Mouse (Mus musculus): ENCODE results near the gene Xirp2. TPM values are rescaled to one million over a fixed set of nuclear protein-coding genes. Genes with fewer than 3 reads are reported as not detected.

Gene Xirp2
- total RNA-seq, 2 experiments from 2014 or later = 919 to 955 TPM

- intact Hi-C loops (cut with DNase I) = no loop called here
- no peak for DNase-seq
Measured at GRCm38 (mm10) chr2:67541957-67542696, 96.3 kb downstream of the Xirp2 start.

- no peak for DNase-seq
- intact Hi-C loops (cut with DNase I) = no loop called here
Measured at GRCm38 (mm10) chr2:67544426-67544825, 98.6 kb downstream of the Xirp2 start.

GRCm38 (mm10) chr2:67564851-67565479, 119.2 kb downstream of the Xirp2 start:
- intact Hi-C loops (cut with DNase I) = no loop called here

GRCm38 (mm10) chr2:67565480-67566331, 119.9 kb downstream of the Xirp2 start, which contains the start of gene B3galt1:
TSS of gene B3galt1 (plus strand) at chr2:67565871.
- intact Hi-C loops (cut with DNase I) = no loop called here
- peak; percentile 68 to 84 for DNase-seq

More at GRCm38 (mm10) chr2:67564851-67565479, 119.2 kb downstream of the Xirp2 start:
- DNase-seq = peak in 1 of 2 experiments; percentile 7

- DNase-seq = no peak
- intact Hi-C loops (cut with DNase I) = no loop called here
Measured at GRCm38 (mm10) chr2:67566566-67566965, 120.8 kb downstream of the Xirp2 start.

GRCm38 (mm10) chr2:67567141-67567680, 121.4 kb downstream of the Xirp2 start:
- no peak for DNase-seq
- intact Hi-C loops (cut with DNase I) = no loop called here

Other genes with a start within 250 kb of the Xirp2 start
- gene Gm21830, start 32.3 kb upstream of the Xirp2 start, total RNA-seq (2021) = not detected
- not detected for gene Gm26727, start 12.8 kb upstream of the Xirp2 start, total RNA-seq (2021)
- gene B3galt1, start 119.9 kb downstream of the Xirp2 start, total RNA-seq (2021) = 1 to 10 TPM; 1.4 to 1.6 TPM

Data from gastrocnemius, postnatal 36 days (tissue).